Mouse (Mus musculus) ovary, postnatal 14 days (tissue): ENCODE data around the gene Arid2.
"Not testable (repeated sequence)": the region's sequence is repeated elsewhere in the genome, so short reads cannot be mapped to it uniquely, and the experiment has no call there.

Experiments used
- DNase-seq: peaks from one replicate; pipeline ENCODE4 v3.0.0; 2022; ENCODE audit warnings: low spot score

Gene Arid2

DNA sequence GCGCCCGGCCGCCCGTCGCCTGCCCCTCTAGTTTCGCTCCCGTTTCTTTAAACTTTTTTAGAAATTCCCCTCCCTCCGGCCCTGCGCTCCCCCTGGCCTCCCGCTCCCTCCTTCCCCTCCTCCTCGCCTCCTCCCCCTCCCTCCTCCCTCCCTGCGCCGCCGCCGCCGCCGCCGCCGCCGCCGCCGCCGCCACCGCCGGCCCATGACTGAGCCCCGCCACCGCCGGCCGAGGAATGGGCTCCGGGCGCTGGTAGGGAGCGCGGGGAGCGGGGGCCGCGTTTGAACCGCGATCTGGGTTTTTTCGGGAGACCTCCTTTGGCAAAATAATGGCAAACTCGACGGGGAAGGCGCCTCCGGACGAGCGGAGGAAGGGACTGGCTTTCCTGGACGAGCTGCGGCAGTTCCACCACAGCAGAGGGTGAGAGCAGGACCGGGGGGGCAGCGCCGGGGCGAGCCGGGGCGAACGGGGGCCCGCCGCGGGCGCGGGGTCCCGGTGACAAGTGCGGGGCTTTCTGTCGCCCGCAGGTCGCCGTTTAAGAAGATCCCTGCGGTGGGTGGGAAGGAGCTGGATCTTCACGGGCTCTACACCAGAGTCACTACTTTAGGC, at the start of gene Arid2:
TSS of gene Arid2 (plus strand) at position 150 of the 607 bp plus-strand sequence.
- DNase-seq, result peak; percentile 59

DNA sequence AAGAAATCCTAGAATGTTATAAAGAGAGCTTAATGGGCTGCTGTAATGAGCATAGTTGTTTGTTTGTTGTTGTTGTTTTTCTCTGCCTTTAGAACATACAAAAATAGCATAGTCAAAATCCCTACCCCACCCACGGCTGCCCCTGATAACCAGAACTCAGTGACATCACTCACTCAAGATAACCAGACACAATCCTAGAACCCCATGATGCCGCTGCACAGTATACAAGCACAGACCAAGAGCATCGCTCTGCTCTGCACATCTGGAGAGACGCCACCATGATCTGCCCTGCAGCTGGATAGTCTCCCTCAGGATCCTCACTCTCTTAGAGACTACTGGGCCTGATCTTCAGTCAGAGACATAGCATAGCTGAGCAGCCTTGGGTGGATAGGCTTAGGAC, 49.2 kb upstream of the Arid2 start:
- DNase-seq, result no peak

GRCm38 (mm10) chr15:96244171-96244570, 43.1 kb upstream of the Arid2 start:
- no peak for DNase-seq

GRCm38 (mm10) chr15:96244715-96245114, 42.6 kb upstream of the Arid2 start:
- not testable (repeated sequence) for DNase-seq

DNA sequence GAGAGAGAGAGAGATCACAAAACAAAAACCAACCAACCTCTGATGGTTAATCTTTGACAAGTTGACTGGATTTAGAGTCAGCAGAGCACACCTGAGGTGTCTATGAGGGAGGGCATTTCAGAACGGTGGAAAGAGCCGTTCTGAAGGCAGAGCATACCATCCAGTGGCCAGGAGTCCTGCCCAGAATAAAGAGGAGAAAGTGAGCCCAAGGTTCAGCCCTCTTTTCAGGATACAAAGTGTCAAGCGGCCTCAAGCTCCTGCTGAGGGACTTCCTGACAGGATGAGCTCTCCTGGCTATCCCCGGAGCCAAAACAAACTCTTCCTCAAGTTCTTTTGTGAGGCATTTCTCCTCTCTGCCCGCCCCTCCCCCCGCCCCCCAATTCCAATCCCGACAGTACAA, 33.5 kb upstream of the Arid2 start:
- DNase-seq, result no peak

DNA sequence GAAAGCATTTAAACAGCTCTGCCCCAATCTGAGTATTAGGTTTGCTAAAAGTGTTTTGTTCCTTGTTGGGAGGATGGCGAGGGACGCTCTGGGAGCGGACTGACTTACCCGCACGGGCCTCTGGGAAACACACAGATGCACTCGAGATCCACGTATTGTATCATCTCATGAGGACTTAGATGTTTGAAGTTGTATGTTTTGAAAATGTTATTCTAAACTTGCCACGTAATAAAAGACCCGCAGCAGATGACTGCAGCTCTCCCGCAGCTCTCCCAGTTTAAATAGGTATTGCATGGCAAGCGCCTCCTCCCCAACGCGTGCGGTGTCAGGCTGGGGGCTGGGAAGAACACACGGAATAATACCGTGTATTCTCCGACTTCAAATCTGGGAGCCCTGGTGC, 33.0 kb upstream of the Arid2 start:
- no peak for DNase-seq

- DNase-seq, result no peak
Observed at GRCm38 (mm10) chr15:96257781-96258180, 29.5 kb upstream of the Arid2 start.

DNA sequence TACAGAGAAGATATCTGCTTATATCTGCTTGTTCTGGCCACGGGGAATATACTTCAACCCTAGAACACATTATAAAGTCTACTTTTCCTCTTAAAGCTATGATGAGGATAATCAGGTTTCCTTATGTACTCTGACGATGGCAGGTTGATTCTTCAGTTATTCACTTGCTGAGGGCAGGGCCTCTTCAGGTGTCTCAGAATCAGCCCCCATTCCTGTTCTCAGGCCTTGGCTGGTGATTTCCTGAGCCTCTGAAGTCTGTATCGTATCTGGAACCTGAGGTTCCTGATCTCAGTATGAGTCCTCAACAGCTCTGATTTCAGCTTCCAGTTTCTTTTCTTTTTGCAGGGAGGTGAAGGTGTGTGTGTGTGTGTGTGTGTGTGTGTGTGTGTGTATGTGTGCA, 22.7 kb upstream of the Arid2 start:
- DNase-seq, result no peak

- no peak for DNase-seq
Observed at GRCm38 (mm10) chr15:96267933-96268332, 19.4 kb upstream of the Arid2 start.

- DNase-seq, result no peak
Observed at GRCm38 (mm10) chr15:96268610-96269009, 18.7 kb upstream of the Arid2 start.

- no peak for DNase-seq
Observed at GRCm38 (mm10) chr15:96269402-96269801, 17.9 kb upstream of the Arid2 start.

DNA sequence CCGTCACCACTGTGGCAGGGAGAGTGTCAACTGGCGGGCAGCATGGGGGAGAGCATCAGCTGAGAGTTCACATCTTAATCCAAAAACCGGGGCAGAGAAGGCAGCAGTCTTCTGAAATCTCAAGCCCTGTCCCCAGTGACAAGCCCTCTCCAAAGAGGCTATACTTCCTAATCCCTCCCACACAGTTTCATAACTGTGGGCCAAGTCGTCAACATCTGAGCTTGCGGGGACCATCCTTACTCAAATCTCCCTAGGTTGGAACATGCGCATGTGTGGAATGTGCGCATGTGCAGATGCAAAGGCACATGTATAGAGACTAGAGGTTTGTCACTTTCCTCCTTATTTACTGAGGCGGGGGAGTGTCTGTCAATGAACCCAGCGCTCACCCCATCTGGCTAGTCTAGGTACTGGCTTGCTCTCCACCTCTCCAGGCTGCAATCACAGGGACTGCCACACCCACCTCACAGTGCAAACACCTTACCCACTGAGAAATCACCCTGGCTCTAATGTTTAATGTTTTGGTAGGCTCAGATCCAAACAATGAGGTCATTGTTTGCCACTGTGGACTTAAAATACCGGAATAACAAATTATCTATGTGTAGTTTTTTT, 16.9 kb upstream of the Arid2 start:
- no peak for DNase-seq

DNA sequence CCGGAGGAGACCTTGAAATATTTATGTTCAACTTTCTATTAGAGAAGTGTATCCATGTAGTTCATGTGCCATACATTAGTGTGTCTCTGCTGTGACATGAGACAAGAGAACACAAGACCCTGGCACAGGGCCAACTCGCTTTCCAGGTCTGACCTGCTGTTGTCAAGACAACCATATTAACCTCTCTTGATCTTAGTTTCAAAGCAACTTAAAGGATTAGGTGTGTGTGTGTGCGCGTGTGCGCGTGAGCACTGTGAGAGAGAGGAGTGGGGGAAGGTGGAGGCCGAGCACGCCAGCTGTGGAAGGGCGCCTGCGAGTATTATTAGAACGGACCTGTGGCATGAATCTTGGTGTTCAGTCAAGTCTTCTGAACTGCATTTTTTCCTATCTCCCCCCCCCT, 15.0 kb upstream of the Arid2 start:
- no peak for DNase-seq

DNA sequence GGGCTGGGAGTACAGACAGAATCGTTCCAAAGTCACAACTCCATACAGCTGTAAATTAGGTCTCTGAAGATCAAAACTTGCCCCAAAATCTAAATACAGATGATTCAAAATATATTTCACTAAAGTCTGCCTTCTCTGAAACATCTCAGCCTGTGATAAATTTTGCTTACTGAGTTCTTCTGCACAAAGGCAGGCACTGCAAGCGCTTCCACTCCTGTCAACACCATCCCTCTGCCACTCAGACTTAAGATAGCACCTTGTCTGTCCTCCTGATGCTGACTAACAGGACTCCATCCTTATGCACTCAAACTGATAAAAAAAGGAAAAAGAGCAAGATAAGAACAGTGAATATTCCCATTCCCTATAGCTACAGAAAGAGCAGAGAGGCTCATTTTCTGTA, 13.0 kb upstream of the Arid2 start:
- no peak for DNase-seq

DNA sequence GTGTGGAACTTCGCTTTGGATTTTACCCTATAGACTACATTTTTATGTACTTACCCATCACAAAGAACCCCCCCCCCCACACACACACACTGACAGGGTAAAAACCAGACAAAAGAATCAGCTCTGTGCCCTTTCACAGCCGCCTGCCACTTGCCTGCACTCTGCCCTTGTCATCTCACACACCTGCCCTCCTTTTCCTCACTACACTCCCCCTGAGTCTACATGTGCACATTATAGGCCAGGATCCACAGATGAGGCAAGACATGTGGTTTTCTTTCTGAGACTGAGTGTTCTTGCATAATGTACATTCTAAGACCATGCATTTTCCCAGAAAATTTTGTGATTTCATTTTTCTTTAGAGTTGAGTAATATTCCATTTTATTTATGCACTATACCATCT, 12.1 kb upstream of the Arid2 start:
- no peak for DNase-seq

DNA sequence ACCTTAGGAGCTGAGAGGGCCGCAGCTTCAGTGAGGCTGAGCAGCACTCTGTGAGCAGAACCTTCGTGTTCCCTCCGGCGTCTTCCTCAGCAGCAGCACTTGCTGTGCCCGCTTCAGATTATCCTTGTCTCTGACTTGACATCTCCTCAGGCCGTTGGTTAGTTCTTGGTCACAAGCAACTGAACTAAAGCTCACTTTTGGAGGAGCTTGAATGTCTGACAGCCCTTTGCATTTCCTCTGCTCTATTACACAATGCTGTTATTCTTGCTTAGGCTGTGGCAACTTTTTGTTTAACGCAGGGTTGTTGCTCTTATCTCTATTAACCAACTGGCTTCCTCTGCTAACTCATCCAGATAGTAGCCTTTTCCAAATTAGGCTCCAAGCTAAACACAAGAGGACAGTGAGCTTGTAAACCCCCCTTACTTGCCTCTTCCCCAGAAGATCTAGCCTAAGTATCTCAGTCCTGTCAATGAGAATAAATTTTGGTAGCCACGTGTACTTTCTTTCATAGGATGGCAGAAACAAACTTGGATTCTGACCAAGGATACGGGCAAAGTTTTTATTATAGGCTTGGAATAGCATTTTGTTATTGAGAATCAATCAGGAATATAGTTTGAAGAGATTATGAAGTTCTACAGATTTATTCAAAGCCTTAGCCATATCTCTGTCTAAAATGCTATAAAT, 11.4 kb upstream of the Arid2 start:
- DNase-seq, result no peak

- no peak for DNase-seq
Observed at GRCm38 (mm10) chr15:96277061-96277460, 10.3 kb upstream of the Arid2 start.

GRCm38 (mm10) chr15:96281236-96281635, 6.1 kb upstream of the Arid2 start:
- DNase-seq, result no peak

DNA sequence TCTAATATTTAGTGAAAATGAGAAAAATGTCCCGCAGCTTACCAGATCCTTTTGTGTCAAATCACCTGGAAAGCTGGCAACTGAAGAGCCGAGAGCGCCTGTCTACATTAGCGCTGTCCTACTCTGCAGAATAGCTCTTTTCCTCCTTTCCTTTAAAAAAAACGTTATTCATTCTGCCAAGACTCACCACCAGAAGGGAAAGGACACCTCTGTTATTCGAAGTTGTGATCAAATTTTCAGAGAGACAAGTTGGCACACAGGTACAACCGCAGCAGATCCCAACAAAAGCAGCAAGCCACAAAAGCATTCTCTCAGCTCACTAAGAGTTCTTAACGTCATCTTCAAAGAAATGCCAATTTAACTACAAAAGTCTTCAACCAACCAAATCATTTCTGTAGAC, 4.2 kb upstream of the Arid2 start:
- no peak for DNase-seq

GRCm38 (mm10) chr15:96283920-96284431, 3.3 kb upstream of the Arid2 start:
- DNase-seq, result no peak

- DNase-seq, result peak; percentile 30
Observed at GRCm38 (mm10) chr15:96284711-96285322, 2.5 kb upstream of the Arid2 start.

DNA sequence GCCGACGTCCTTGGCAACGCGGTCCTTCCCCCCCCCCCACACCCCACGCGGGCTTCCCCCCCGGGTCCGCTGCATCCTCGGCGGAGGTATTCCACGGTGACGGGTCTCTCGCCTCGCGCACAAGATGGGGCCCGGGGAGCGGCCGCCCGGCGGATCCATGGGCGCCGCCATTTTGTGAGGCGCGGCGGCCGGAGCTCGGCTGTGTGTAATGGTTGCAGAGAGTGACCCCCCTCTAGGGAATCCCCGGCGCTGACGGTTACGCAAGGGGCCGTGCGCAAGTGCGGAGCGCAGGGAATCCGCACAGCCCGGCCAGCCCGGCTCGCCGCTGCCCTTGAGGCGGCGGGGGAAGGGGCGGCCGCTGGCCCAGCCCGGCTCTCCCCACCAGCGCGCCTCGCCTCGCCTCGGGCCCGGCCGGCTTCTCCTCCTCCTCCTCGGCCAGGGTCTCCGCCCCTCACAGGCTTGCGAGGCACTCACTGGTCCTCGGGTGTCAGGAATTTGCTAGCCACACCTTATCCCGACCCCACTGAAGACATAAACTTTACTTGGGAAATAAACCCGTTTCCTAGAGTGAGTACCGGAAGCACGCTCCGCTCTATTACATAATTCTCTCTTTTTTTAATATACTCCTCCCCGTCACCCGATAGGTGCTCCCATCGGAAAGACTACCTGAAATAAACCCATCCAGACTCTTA, 1.8 kb upstream of the Arid2 start:
- DNase-seq, result peak; percentile 82
